Mouse (Mus musculus): ENCODE data around the gene Fhl5. TPM values are rescaled to one million over a fixed set of nuclear protein-coding genes. Genes with fewer than 3 reads are reported as not detected.
"Not testable (repeated sequence)": the region's sequence is repeated elsewhere in the genome, so short reads cannot be mapped to it uniquely, and the experiment has no call there.

Gene Fhl5
- not detected in 2 replicates for total RNA-seq (2017)

DNA sequence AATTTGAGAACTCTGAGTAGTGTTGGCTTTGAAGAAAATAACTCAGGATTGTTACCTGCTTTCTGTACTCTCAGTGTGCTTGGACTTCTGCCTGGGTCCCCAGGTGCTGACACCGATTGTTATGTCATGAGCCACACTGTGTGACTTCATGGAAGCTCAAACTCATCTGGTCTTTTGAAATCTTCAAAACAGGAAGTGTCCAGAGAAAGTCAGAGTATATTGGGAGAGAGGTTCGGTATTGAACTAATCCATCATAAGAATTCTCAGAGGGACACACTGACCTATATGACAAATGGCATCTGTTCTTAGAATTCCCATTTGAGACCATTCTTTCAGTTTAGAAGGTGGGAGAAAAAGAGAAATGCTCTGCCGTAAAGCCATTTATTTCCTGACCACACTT lies at the start of gene Fhl5:
TSS of gene Fhl5 (minus strand) at position 101 of the 400 bp plus-strand sequence.
- ATAC-seq (ENCODE audit: extremely low read depth, insufficient number of reproducible peaks, low FRiP score, poor library complexity, severe bottlenecking), result no peak

DNA sequence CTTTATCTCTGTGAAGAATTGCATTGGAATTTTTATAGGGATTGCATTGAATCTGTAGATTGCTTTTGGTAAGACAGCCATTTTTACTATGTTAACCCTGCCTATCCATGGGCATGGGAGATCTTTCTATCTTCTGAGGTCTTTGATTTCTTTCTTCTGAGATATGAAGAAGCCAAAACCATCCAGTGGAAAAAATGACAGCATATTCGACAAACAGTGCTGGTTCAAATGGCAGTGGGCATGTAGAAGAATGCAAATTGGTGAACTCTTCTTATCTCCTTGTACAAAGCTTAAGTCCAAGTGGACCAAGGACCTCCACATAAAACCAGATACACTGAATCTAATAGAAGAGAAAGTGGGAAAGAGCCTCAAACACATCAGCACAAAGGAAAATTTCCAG lies 42.3 kb upstream of the Fhl5 start:
- ATAC-seq (ENCODE audit: extremely low read depth, insufficient number of reproducible peaks, low FRiP score, poor library complexity, severe bottlenecking), result not testable (repeated sequence)

GRCm38 (mm10) chr4:25281671-25282038 lies 39.0 kb upstream of the Fhl5 start, which contains the start of gene Ufl1:
Gene Ufl1, minus strand, starts transcription at chr4:25281821.
- ATAC-seq (ENCODE audit: extremely low read depth, insufficient number of reproducible peaks, low FRiP score, poor library complexity, severe bottlenecking), result peak; percentile 97

GRCm38 (mm10) chr4:25280938-25281670 lies 38.4 kb upstream of the Fhl5 start:
- ATAC-seq (ENCODE audit: extremely low read depth, insufficient number of reproducible peaks, low FRiP score, poor library complexity, severe bottlenecking), result peak; percentile 25

DNA sequence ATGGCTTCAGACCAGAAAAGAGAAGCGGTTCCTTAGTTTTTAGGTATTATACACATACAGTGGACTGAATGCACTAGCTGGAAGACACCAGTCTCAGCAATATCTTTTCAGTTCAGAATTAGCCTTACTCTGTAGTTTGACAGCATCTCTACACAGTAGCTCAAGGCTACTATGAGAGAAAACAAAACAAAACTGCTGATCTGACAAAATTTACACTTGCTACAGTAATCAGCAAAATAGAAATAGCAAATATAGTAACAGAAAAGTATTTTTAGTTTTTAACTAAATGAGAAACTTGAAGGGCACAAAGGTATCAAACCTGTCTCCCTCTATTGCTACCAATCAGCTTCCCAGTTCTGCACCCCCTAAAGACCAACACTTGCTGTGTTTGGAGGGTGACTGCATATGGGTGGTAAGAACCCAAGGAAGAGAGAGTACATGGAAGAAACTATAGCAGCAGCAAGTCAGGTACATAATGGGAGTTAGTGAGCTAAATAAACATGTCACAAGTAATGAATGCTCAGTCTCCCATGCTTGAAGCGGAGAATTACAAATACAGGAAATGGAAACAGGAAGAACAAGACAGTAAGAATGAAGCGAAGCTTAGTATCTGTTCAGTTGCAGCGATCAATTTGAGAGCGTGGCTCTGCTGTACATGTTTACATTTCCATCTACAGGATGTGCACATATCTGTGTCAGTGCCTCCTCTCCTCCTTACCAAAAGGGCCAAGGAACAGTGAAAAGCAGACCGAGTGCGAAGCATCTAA lies 30.4 kb upstream of the Fhl5 start:
- peak; percentile 60; the same call in 1 of the 2 replicates for ATAC-seq (ENCODE audit: extremely low read depth, insufficient number of reproducible peaks, low FRiP score, poor library complexity, severe bottlenecking)

GRCm38 (mm10) chr4:25271926-25272325 lies 29.2 kb upstream of the Fhl5 start:
- no peak for ATAC-seq (ENCODE audit: extremely low read depth, insufficient number of reproducible peaks, low FRiP score, poor library complexity, severe bottlenecking)

- no peak for ATAC-seq (ENCODE audit: extremely low read depth, insufficient number of reproducible peaks, low FRiP score, poor library complexity, severe bottlenecking)
These were observed 24.5 kb upstream of the Fhl5 start for GRCm38 (mm10) chr4:25267144-25267543.

GRCm38 (mm10) chr4:25257822-25258398 lies 15.2 kb upstream of the Fhl5 start:
- no peak for ATAC-seq (ENCODE audit: extremely low read depth, insufficient number of reproducible peaks, low FRiP score, poor library complexity, severe bottlenecking)

DNA sequence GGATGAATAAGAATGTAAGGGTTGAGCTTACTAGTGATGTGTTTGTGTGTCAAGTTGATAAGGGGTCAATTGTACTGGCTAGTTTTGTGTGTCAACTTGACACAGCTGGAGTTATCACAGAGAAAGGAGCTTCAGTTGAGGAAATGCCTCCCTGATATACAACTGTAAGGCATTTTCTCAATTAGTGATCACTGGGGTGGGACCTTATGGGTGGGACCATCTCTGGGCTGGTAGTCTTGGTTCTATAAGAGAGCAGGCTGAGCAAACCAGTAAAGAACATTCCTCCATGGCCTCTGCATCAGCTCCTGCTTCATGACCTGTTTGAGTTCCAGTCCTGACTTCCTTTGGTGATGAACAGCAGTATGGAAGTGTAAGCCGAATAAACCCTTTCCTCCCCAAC lies 7.0 kb downstream of the Fhl5 start:
- ATAC-seq (ENCODE audit: extremely low read depth, insufficient number of reproducible peaks, low FRiP score, poor library complexity, severe bottlenecking), result not testable (repeated sequence)

DNA sequence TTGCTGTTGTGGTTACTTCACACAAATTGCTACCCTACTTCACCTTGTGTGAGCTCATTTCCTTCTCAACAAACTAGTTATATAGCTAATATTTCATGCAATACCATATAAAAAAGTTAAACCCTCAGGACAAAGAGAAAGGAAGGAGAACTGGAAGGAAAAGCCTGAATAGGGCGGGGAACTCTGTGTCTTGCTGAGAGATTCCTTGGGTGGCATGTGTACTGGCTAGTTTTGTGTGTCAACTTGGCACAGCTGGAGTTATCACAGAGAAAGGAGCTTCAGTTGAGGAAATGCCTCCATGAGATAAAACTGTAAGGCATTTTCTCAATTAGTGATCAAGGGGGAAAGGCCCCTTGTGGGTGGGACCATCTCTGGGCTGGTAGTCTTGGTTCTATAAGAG lies 8.9 kb downstream of the Fhl5 start:
- not testable (repeated sequence) for ATAC-seq (ENCODE audit: extremely low read depth, insufficient number of reproducible peaks, low FRiP score, poor library complexity, severe bottlenecking)

DNA sequence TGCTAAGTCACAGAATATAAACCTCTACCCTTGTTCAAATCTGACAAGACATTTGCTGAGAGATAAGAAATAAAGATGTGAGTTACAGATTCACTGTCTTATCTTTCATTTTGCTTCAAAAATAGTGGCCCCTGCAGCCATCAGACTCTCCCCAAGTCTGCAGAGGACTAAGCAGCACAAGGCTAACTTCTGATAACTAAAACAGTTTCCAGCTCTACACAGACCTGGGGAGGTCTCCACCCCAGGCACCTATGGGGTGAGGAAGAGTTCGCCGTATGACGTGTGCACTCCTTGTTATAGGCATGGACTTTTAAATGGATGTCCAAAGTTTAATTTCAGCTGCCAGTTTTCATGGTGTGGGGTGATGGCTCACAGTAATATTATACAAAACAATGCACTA lies 10.1 kb downstream of the Fhl5 start:
- ATAC-seq (ENCODE audit: extremely low read depth, insufficient number of reproducible peaks, low FRiP score, poor library complexity, severe bottlenecking), result no peak

DNA sequence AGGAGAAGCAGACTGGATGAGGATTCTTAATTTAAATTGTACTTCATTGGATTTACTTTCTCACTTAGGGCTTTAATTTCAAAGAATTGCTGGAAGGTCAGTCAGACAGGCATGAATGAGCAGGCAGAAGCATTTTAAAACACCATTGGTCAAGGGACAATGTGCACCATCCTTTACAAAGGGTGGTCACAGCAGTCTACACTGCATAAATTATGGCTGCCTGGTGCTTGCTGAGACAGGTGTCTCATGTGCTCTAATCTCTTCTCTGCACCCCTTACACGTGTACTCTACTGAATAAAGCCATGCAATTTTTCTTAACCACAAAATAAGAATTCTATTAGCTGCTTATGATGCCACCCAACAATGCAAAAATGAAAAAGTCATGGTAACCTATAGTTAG lies 15.1 kb downstream of the Fhl5 start:
- no peak for ATAC-seq (ENCODE audit: extremely low read depth, insufficient number of reproducible peaks, low FRiP score, poor library complexity, severe bottlenecking)

- no peak for ATAC-seq (ENCODE audit: extremely low read depth, insufficient number of reproducible peaks, low FRiP score, poor library complexity, severe bottlenecking)
These were observed 20.7 kb downstream of the Fhl5 start for GRCm38 (mm10) chr4:25221927-25222326.

- no peak for ATAC-seq (ENCODE audit: extremely low read depth, insufficient number of reproducible peaks, low FRiP score, poor library complexity, severe bottlenecking)
These were observed 29.2 kb downstream of the Fhl5 start for GRCm38 (mm10) chr4:25213451-25213850.

DNA sequence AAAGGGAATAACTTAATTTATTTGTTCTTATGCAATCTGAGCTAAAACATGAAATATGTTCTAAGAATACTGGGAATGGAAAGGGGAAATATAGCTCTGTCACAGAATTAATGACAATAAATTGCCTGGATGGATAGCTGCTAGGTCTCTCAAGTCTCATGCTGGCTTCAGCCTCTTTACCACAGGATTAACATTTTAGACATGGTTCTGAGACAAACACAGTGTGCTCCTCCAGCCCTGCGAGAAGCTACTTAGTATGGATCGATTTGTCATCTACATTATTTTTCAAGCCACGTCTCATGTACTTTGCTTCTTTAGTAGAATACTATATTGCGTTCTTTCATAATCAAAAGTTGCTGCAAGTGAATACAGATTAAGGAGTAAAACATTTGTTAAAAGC lies 36.5 kb downstream of the Fhl5 start:
- no peak for ATAC-seq (ENCODE audit: extremely low read depth, insufficient number of reproducible peaks, low FRiP score, poor library complexity, severe bottlenecking)

DNA sequence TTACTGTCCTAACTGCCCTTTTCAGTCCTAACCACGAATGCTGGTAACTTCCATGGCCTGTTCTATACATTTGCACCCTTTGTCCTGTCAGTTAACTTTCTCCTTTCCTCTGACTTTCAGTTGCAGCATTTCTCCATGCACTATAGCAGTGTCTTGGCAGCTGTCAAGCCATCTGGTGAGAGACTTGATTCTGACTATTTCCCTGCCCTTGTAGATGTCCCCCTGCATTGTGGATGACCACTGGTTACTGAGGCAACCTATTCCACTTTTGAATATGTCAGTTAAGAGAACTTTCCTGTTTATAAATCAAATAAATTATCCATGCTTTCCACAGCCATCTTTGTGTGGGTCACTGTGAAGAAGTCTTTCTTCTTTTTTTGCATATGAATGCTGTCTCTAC lies 45.4 kb downstream of the Fhl5 start:
- ATAC-seq (ENCODE audit: extremely low read depth, insufficient number of reproducible peaks, low FRiP score, poor library complexity, severe bottlenecking), result no peak

DNA sequence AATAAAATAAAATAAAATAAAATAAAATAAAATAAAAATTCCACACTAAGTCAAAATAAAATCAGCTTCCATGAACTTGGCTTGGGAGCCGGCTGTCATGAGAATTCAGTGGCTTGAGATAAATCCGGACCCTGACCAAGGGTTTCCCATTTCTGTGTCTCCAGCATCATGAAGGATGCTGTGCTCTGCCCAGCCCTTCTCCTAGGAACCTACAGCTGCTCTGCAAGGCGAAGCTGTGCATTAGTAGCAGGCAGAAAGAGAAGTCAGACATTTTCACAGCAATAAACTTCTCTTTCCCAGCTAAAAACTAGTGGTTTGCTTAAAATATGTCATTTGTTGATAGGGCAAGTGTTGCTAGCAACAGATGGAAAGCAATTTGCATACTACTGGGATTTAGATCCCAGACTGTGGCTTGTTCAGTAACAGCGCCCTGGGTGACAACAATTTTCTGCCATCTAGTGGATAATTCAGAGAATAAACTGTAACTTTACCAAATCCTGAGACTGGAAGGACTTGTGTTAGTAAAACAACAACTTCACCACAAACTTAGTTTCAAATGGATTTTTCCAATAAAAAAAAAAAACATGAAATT lies 63.0 kb downstream of the Fhl5 start:
- ATAC-seq (ENCODE audit: extremely low read depth, insufficient number of reproducible peaks, low FRiP score, poor library complexity, severe bottlenecking), result no peak

Data from neutrophil, adult 5-6 weeks (primary cell).